32 mouse cellular contexts compared by ENCODE assay signal in the genomic region with DNA sequence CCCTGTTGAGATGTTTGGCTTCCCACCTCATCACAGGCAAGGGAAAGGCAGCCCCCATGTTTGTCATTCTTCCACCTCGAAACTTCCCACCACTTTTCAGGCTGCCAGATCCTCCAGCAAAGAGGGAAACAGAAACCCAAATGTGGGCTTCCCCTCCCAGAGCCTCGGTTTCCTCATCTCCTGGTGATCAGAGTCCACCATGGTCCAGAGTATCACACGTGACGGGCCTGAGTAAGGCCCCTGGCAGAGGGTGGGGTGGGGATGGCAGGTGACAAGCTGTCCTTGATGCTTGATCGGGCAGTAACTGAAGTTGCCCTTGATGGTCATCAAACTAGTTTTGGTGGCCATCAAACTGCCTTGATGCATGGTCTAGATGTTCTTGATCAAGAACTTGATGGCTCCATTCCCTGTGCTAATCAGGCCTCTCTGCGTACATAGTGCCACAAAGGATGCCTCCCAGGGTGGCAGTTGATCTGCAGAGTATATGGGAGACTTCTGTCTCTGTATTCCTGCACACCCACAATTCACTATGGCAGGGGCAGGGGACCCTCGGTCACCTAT. TPM values are rescaled to one million over a fixed set of nuclear protein-coding genes. Genes with fewer than 3 reads are reported as not detected.
A peak's percentile ranks its signal among the peaks of the same experiment; 100 is the strongest.
DNase-seq lines count a peak whose midpoint lies in the region; ATAC-seq and TF ChIP-seq lines count a peak whose summit lies in the region.
"Had no signal": no experiment of that assay in that cellular context is flagged by ENCODE, and none has a peak within 500 bp of the region (broad histone marks: within the 10 kb centered on the region; RNA-seq: fewer than 3 reads in every experiment).

No protein-coding gene starts in this region.

- no peak for TF ChIP-seq POLR2A in spleen, adult 2 months (IDR thresholded peaks at IDR 0.05; ENCODE audit: low read depth, low read length)

- no peak for TF ChIP-seq EP300 in heart, postnatal 0 days (IDR thresholded peaks at IDR 0.05; ENCODE audit: low read depth)

- WGBS in heart, postnatal 0 days = 72% methylated on average over 7 of the region's 7 CpGs
- WGBS in spleen, adult 2 months = 33% methylated on average over 7 of the region's 7 CpGs
- 47% methylated on average over 7 of the region's 7 CpGs for WGBS in macrophage (ENCODE audit: missing documents)
- 86% methylated on average over 7 of the region's 7 CpGs for WGBS in hindbrain, embryonic 11.5 days

- peaks cover 25% of the 10 kb centered on the region for H3K79me2 ChIP-seq in macrophage (ENCODE audit: inconsistent target)

- H3K9ac ChIP-seq in heart, postnatal 0 days (replicated peaks; ENCODE audit: low read depth, low read length) = no peak overlapping the region
- H3K9ac ChIP-seq in hindbrain, embryonic 11.5 days (ENCODE audit: low read depth, low read length) = no peak overlapping the region
- H3K9ac ChIP-seq: heart, embryonic 12.5 days; hindbrain, embryonic 14.5 days; liver, embryonic 14.5 days; midbrain, embryonic 15.5 days had no signal

- H3K4me1 ChIP-seq in heart, postnatal 0 days (ENCODE audit: control insufficient read depth, insufficient read depth) = no peaks in the 10 kb centered on the region
- H3K4me1 ChIP-seq in spleen, adult 2 months (ENCODE audit: control insufficient read depth, insufficient read depth, insufficient read length) = peaks cover 31% of the 10 kb centered on the region; the same call in 1 of the 2 replicates
- H3K4me1 ChIP-seq in brown adipose tissue, adult 24 weeks (ENCODE audit: control insufficient read depth, insufficient read depth, insufficient read length, low read length) = no peaks in the 10 kb centered on the region
- H3K4me1 ChIP-seq in hindbrain, embryonic 11.5 days (replicated peaks; ENCODE audit: control insufficient read depth, insufficient read depth, low read length) = no peaks in the 10 kb centered on the region
- H3K4me1 ChIP-seq: midbrain, embryonic 15.5 days had no signal

- no peak for ATAC-seq in heart, postnatal 0 days (ENCODE audit: insufficient read depth, low read depth)
- ATAC-seq in hindbrain, embryonic 11.5 days (ENCODE audit: low FRiP score) = no peak
- ATAC-seq: forebrain, embryonic 16.5 days; midbrain, embryonic 15.5 days had no signal

- no peak for DNase-seq in heart, postnatal 0 days (ENCODE audit: low spot score)
- DNase-seq in heart, postnatal 36 days = no peak
- DNase-seq in spleen, adult 2 months (ENCODE audit: low read depth in 1 of 2, low spot score in 2 of 2) = no peak
- no peak for DNase-seq in spleen, postnatal 36 days (ENCODE audit: low spot score in 2 of 2)
- DNase-seq in hindbrain, embryonic 11.5 days (ENCODE audit: low spot score) = no peak
- no peak for DNase-seq in gastrocnemius, adult 18-20 months (ENCODE audit: low spot score)
- DNase-seq: adrenal gland, postnatal 25 days; cerebellum, adult 11-12 months; cerebellum, postnatal 10 days; gastrocnemius, postnatal 25 days; heart, postnatal 14 days; kidney, adult 8-10 months; kidney, postnatal 14 days; right cerebral cortex, adult 18-20 months had no signal

- H3K4me3 ChIP-seq in heart, postnatal 0 days (ENCODE audit: low read depth, low read length) = no peak overlapping the region; the same call in 1 of the 2 replicates
- H3K4me3 ChIP-seq in spleen, adult 2 months (ENCODE audit: extremely low read depth, insufficient read depth, insufficient read length) = peak overlapping the region; percentile 80
- H3K4me3 ChIP-seq in brown adipose tissue, adult 24 weeks (ENCODE audit: insufficient read depth, low read depth, low read length) = peak overlapping the region; percentile 39
- H3K4me3 ChIP-seq in macrophage (ENCODE audit: inconsistent target) = peak overlapping the region; percentile 50
- no peak overlapping the region for H3K4me3 ChIP-seq in hindbrain, embryonic 11.5 days (ENCODE audit: low read depth, low read length)
- H3K4me3 ChIP-seq: embryonic facial prominence, embryonic 10.5 days; heart, embryonic 12.5 days; limb, embryonic 10.5 days; midbrain, embryonic 15.5 days; myocyte had no signal

- intact Hi-C loops in heart, postnatal 36 days (cut with DNase I) = no loop called here

- H3K27ac ChIP-seq in heart, postnatal 0 days (ENCODE audit: low read depth) = no peak overlapping the region
- H3K27ac ChIP-seq in spleen, adult 2 months (ENCODE audit: insufficient read depth, low read length) = peak overlapping the region; percentile 94
- 0 out of 2 replicates have a peak overlapping the region, but pooled peaks have one; percentile 31 for H3K27ac ChIP-seq in brown adipose tissue, adult 24 weeks (replicated peaks; ENCODE audit: low read depth, low read length)
- H3K27ac ChIP-seq in macrophage = peak overlapping the region; percentile 95
- H3K27ac ChIP-seq in hindbrain, embryonic 11.5 days (ENCODE audit: low read depth, low read length) = no peak overlapping the region
- H3K27ac ChIP-seq: embryonic facial prominence, embryonic 10.5 days; hindbrain, embryonic 14.5 days; limb, embryonic 10.5 days; liver, embryonic 14.5 days; midbrain, embryonic 15.5 days had no signal

- no peaks in the 10 kb centered on the region for H3K36me3 ChIP-seq in heart, postnatal 0 days (replicated peaks; ENCODE audit: control insufficient read depth, insufficient read depth, low read length)
- H3K36me3 ChIP-seq in spleen, adult 2 months (ENCODE audit: control insufficient read depth, insufficient read depth, low read length) = peaks cover 10% of the 10 kb centered on the region
- H3K36me3 ChIP-seq in macrophage (ENCODE audit: inconsistent target) = no peaks in the 10 kb centered on the region; the same call in 1 of the 2 replicates
- H3K36me3 ChIP-seq in hindbrain, embryonic 11.5 days (ENCODE audit: control insufficient read depth, insufficient read depth, low read length) = no peaks in the 10 kb centered on the region
- H3K36me3 ChIP-seq: embryonic facial prominence, embryonic 10.5 days; heart, embryonic 12.5 days; limb, embryonic 10.5 days; midbrain, embryonic 15.5 days had no signal

- no peak for TF ChIP-seq CTCF in heart, postnatal 0 days (IDR thresholded peaks at IDR 0.05; ENCODE audit: low read depth)
- TF ChIP-seq CTCF in spleen, adult 2 months (IDR thresholded peaks at IDR 0.05; ENCODE audit: extremely low read depth, insufficient read depth, insufficient read length, insufficient replicate concordance) = no peak

- no peaks in the 10 kb centered on the region for H3K27me3 ChIP-seq in heart, postnatal 0 days (ENCODE audit: control insufficient read depth, insufficient read depth, low read length)
- H3K27me3 ChIP-seq in spleen, adult 2 months (ENCODE audit: control insufficient read depth, insufficient read depth, low read length) = no peaks in the 10 kb centered on the region
- H3K27me3 ChIP-seq in hindbrain, embryonic 11.5 days (ENCODE audit: control insufficient read depth, insufficient read depth, low read length) = no peaks in the 10 kb centered on the region
- H3K27me3 ChIP-seq: heart, embryonic 12.5 days; midbrain, embryonic 15.5 days had no signal

- peak overlapping the region; percentile 19; the same call in 1 of the 2 replicates for H3K4me2 ChIP-seq in heart, postnatal 0 days (ENCODE audit: low read depth, low read length)
- H3K4me2 ChIP-seq in hindbrain, embryonic 11.5 days (replicated peaks; ENCODE audit: low read depth, low read length) = no peak overlapping the region
- H3K4me2 ChIP-seq: heart, embryonic 12.5 days; hindbrain, embryonic 14.5 days; midbrain, embryonic 15.5 days had no signal

- no peaks in the 10 kb centered on the region for H3K9me3 ChIP-seq in heart, postnatal 0 days (replicated peaks; ENCODE audit: control insufficient read depth, low read length)
- H3K9me3 ChIP-seq in hindbrain, embryonic 11.5 days (ENCODE audit: control insufficient read depth, low read length) = no peaks in the 10 kb centered on the region
- H3K9me3 ChIP-seq: embryonic facial prominence, embryonic 10.5 days; heart, embryonic 12.5 days; limb, embryonic 10.5 days; midbrain, embryonic 15.5 days had no signal

RNA-seq across cellular contexts. Expression of a gene that starts 0.8 kb away (rescaled TPM):
- total RNA-seq in heart, postnatal 0 days (2014; rRNA removed; ENCODE audit: low replicate concordance) = 10.5 TPM in 1 of 2 replicates, not detected in the other
- polyA plus RNA-seq in heart, postnatal 0 days (2015; fragmentation: Nextera tagmentation; extraction: Ambion mirVana) = 9.3 and 10.5 TPM in 2 replicates
- total RNA-seq in heart, postnatal 36 days (2021) = 1 to 10 TPM; 3.1 to 4.6 TPM
- 400 and 461 TPM in 2 replicates for polyA plus RNA-seq in spleen, adult 2 months (2012; rRNA removed)
- 14.0 and 16.8 TPM in 2 replicates for polyA plus RNA-seq in brown adipose tissue, adult 24 weeks (2012; ENCODE audit: insufficient read depth, insufficient read length, missing spikeins)
- total RNA-seq in macrophage (2018; cell fraction: chromatin; rRNA removed) = 100 to 1,000 TPM in 6 of 26 experiments, 10 to 100 TPM in 15, 1 to 10 TPM in 5; 6.1 to 152 (median 49.1) TPM
- total RNA-seq in macrophage (2018; cell fraction: cytosol; rRNA removed) = 1,000 to 10,000 TPM in 13 of 26 experiments, 100 to 1,000 TPM in 13; 306 to 2,085 (median 961) TPM
- 100 to 1,000 TPM in 16 of 26 experiments, 10 to 100 TPM in 10; 26.5 to 781 (median 239) TPM for total RNA-seq in macrophage (2018; cell fraction: nucleus; rRNA removed)
- 559 to 720 TPM (median 599 TPM) in 3 replicates for polyA plus RNA-seq in macrophage (2018)
- 4.5 and 5.1 TPM in 2 replicates for polyA plus RNA-seq in hindbrain, embryonic 11.5 days (2014; fragmentation: Nextera tagmentation; extraction: Ambion mirVana)
- under 1 TPM; 0.84 to 1.00 TPM for total RNA-seq in gastrocnemius, adult 18-20 months (2021)
- polyA plus RNA-seq: myocyte had no signal

RNA-seq across cellular contexts. Expression of a gene that starts 8.3 kb away (rescaled TPM):
- not detected in 2 replicates for total RNA-seq in heart, postnatal 0 days (2014; rRNA removed; ENCODE audit: low replicate concordance)
- 0.97 and 1.2 TPM in 2 replicates for polyA plus RNA-seq in heart, postnatal 0 days (2015; fragmentation: Nextera tagmentation; extraction: Ambion mirVana)
- 1 to 10 TPM; 1.6 to 1.9 TPM for total RNA-seq in heart, postnatal 36 days (2021)
- 33.7 and 43.0 TPM in 2 replicates for polyA plus RNA-seq in spleen, adult 2 months (2012; rRNA removed)
- polyA plus RNA-seq in brown adipose tissue, adult 24 weeks (2012; ENCODE audit: insufficient read depth, insufficient read length, missing spikeins) = 2.1 TPM in 1 of 2 replicates, not detected in the other
- 10 to 100 TPM in 25 of 26 experiments, 1 to 10 TPM in 1; 3.9 to 28.3 (median 19.3) TPM for total RNA-seq in macrophage (2018; cell fraction: chromatin; rRNA removed)
- total RNA-seq in macrophage (2018; cell fraction: cytosol; rRNA removed) = 1 to 10 TPM in 16 of 26 experiments, under 1 TPM in 10; 0.44 to 2.6 (median 1.1) TPM
- 10 to 100 TPM in 8 of 26 experiments, 1 to 10 TPM in 18; 5.0 to 14.9 (median 8.9) TPM for total RNA-seq in macrophage (2018; cell fraction: nucleus; rRNA removed)
- polyA plus RNA-seq in macrophage (2018) = 1.0 to 3.2 TPM (median 1.3 TPM) in 3 replicates
- 5.7 and 5.8 TPM in 2 replicates for polyA plus RNA-seq in hindbrain, embryonic 11.5 days (2014; fragmentation: Nextera tagmentation; extraction: Ambion mirVana)
- 1 to 10 TPM; 1.3 to 1.6 TPM for total RNA-seq in gastrocnemius, adult 18-20 months (2021)

RNA-seq across cellular contexts. Expression of a gene that starts 33.5 kb away (rescaled TPM):
- total RNA-seq in heart, postnatal 0 days (2014; rRNA removed; ENCODE audit: low replicate concordance) = 0.08 and 6.6 TPM in 2 replicates
- 0.11 TPM in 1 of 2 replicates, not detected in the other for polyA plus RNA-seq in heart, postnatal 0 days (2015; fragmentation: Nextera tagmentation; extraction: Ambion mirVana)
- not detected for total RNA-seq in heart, postnatal 36 days (2021)
- 4.3 and 5.3 TPM in 2 replicates for polyA plus RNA-seq in spleen, adult 2 months (2012; rRNA removed)
- polyA plus RNA-seq in brown adipose tissue, adult 24 weeks (2012; ENCODE audit: insufficient read depth, insufficient read length, missing spikeins) = not detected in 2 replicates
- total RNA-seq in macrophage (2018; cell fraction: chromatin; rRNA removed) = not detected
- total RNA-seq in macrophage (2018; cell fraction: cytosol; rRNA removed) = not detected
- total RNA-seq in macrophage (2018; cell fraction: nucleus; rRNA removed) = not detected
- not detected in 3 replicates for polyA plus RNA-seq in macrophage (2018)
- polyA plus RNA-seq in hindbrain, embryonic 11.5 days (2014; fragmentation: Nextera tagmentation; extraction: Ambion mirVana) = 1.4 and 1.8 TPM in 2 replicates
- under 1 TPM in 1 of 2 experiments, not detected in 1; 0.07 TPM for total RNA-seq in gastrocnemius, adult 18-20 months (2021)
- total RNA-seq: gastrocnemius, postnatal 25 days had no signal

RNA-seq across cellular contexts. Expression of a gene that starts 34.5 kb away (rescaled TPM):
- 49.7 and 67.6 TPM in 2 replicates for total RNA-seq in heart, postnatal 0 days (2014; rRNA removed; ENCODE audit: low replicate concordance)
- 140 and 150 TPM in 2 replicates for polyA plus RNA-seq in heart, postnatal 0 days (2015; fragmentation: Nextera tagmentation; extraction: Ambion mirVana)
- 10 to 100 TPM; 36.4 to 39.9 TPM for total RNA-seq in heart, postnatal 36 days (2021)
- polyA plus RNA-seq in spleen, adult 2 months (2012; rRNA removed) = 1,465 and 2,211 TPM in 2 replicates
- polyA plus RNA-seq in brown adipose tissue, adult 24 weeks (2012; ENCODE audit: insufficient read depth, insufficient read length, missing spikeins) = 39.0 and 44.7 TPM in 2 replicates
- total RNA-seq in macrophage (2018; cell fraction: chromatin; rRNA removed) = 100 to 1,000 TPM in 1 of 26 experiments, 10 to 100 TPM in 25; 12.2 to 104 (median 43.8) TPM
- 1,000 to 10,000 TPM in 13 of 26 experiments, 100 to 1,000 TPM in 13; 834 to 1,250 (median 980) TPM for total RNA-seq in macrophage (2018; cell fraction: cytosol; rRNA removed)
- 100 to 1,000 TPM in 20 of 26 experiments, 10 to 100 TPM in 6; 36.3 to 257 (median 152) TPM for total RNA-seq in macrophage (2018; cell fraction: nucleus; rRNA removed)
- 849 to 1,117 TPM (median 993 TPM) in 3 replicates for polyA plus RNA-seq in macrophage (2018)
- polyA plus RNA-seq in hindbrain, embryonic 11.5 days (2014; fragmentation: Nextera tagmentation; extraction: Ambion mirVana) = 337 and 396 TPM in 2 replicates
- 10 to 100 TPM; 14.1 to 19.8 TPM for total RNA-seq in gastrocnemius, adult 18-20 months (2021)

RNA-seq across cellular contexts. Expression of a gene that starts 40.4 kb away (rescaled TPM):
- not detected in 2 replicates for total RNA-seq in heart, postnatal 0 days (2014; rRNA removed; ENCODE audit: low replicate concordance)
- polyA plus RNA-seq in heart, postnatal 0 days (2015; fragmentation: Nextera tagmentation; extraction: Ambion mirVana) = not detected in 2 replicates
- total RNA-seq in heart, postnatal 36 days (2021) = not detected
- polyA plus RNA-seq in spleen, adult 2 months (2012; rRNA removed) = 3.6 and 3.8 TPM in 2 replicates
- not detected in 2 replicates for polyA plus RNA-seq in brown adipose tissue, adult 24 weeks (2012; ENCODE audit: insufficient read depth, insufficient read length, missing spikeins)
- not detected for total RNA-seq in macrophage (2018; cell fraction: chromatin; rRNA removed)
- total RNA-seq in macrophage (2018; cell fraction: cytosol; rRNA removed) = not detected
- total RNA-seq in macrophage (2018; cell fraction: nucleus; rRNA removed) = not detected
- not detected in 3 replicates for polyA plus RNA-seq in macrophage (2018)
- not detected in 2 replicates for polyA plus RNA-seq in hindbrain, embryonic 11.5 days (2014; fragmentation: Nextera tagmentation; extraction: Ambion mirVana)
- not detected for total RNA-seq in gastrocnemius, adult 18-20 months (2021)
- total RNA-seq: adrenal gland, postnatal 25 days; gastrocnemius, postnatal 25 days; heart, adult 18-20 months; heart, postnatal 14 days; layer of hippocampus, adult 18-20 months; layer of hippocampus, postnatal 14 days; left cerebral cortex, adult 8-10 months; megakaryocyte-erythroid progenitor cell, adult 5-6 weeks had no signal
- polyA plus RNA-seq: cortical plate, adult 2 months; embryonic facial prominence, embryonic 10.5 days; forebrain, embryonic 16.5 days; heart, embryonic 12.5 days; hindbrain, embryonic 14.5 days; intestine, embryonic 14.5 days; limb, embryonic 10.5 days; midbrain, embryonic 15.5 days; myocyte; neural tube, embryonic 14.5 days had no signal

Comparison
In these comparisons a context has a peak if more than half of its experiments do, and no peak if none do; other contexts are left out.
1. H3K27ac ChIP-seq: peak in spleen, adult 2 months (single experiment), brown adipose tissue, adult 24 weeks (single experiment) and macrophage (single experiment); none in heart, postnatal 0 days (single experiment) and hindbrain, embryonic 11.5 days (single experiment).
2. H3K4me3 ChIP-seq: peak in spleen, adult 2 months (single experiment), brown adipose tissue, adult 24 weeks (single experiment) and macrophage (single experiment); none in heart, postnatal 0 days (single experiment) and hindbrain, embryonic 11.5 days (single experiment).
3. RNA of a gene that starts 0.8 kb away (polyA plus RNA-seq): 559 to 720 TPM in macrophage and 400 to 461 TPM in spleen, adult 2 months; 14.0 to 16.8 TPM in brown adipose tissue, adult 24 weeks, 9.3 to 10.5 TPM in heart, postnatal 0 days and 4.5 to 5.1 TPM in hindbrain, embryonic 11.5 days; every median in the first group is over 10 times any median in the second.